Mouse (Mus musculus) hindbrain, embryonic 11.5 days (tissue): Measurements from ENCODE around the gene Klhl26. TPM values are rescaled to one million over a fixed set of nuclear protein-coding genes. Genes with fewer than 3 reads are reported as not detected.
A peak's percentile ranks its signal among the peaks of the same experiment; 100 is the strongest.

ENCODE experiments used
- ATAC-seq: fragments of 200-750 bp; cut with Nextera tagmentation; 2 replicates; pipeline ENCODE4 v1.8.0; 2017; ENCODE audit warnings: mild to moderate bottlenecking, moderate TSS enrichment, moderate library complexity; ENCODE audit not compliant: low FRiP score
- DNase-seq: peaks from one replicate; pipeline ENCODE4 v3.0.0-alpha.2; 2015; ENCODE audit warnings: low spot score
- H3K27ac ChIP-seq: fragments of 300-500 bp; sonication (generic); 2 replicates; pipeline ENCODE4 v1.5.1; 2014; ENCODE audit warnings: mild to moderate bottlenecking, low read depth, low read length
- H3K27me3 ChIP-seq: fragments of 300-500 bp; sonication (generic); 2 replicates; pipeline ENCODE4 v1.6.1; 2014; ENCODE audit warnings: mild to moderate bottlenecking, low read length, moderate library complexity, mixed read lengths; ENCODE audit not compliant: control insufficient read depth, insufficient read depth
- H3K36me3 ChIP-seq: fragments of 300-500 bp; sonication (generic); 2 replicates; pipeline ENCODE4 v1.6.1; 2014; ENCODE audit warnings: mild to moderate bottlenecking, low read length, moderate library complexity, mixed read lengths; ENCODE audit not compliant: control insufficient read depth, insufficient read depth
- H3K4me1 ChIP-seq: fragments of 300-500 bp; sonication (generic); replicated peaks from 2 replicates; pipeline ENCODE4 v1.6.1; 2014; ENCODE audit warnings: low read length, mixed read lengths; ENCODE audit not compliant: control insufficient read depth, insufficient read depth
- H3K4me2 ChIP-seq: fragments of 300-500 bp; sonication (generic); replicated peaks from 2 replicates; pipeline ENCODE4 v1.6.1; 2014; ENCODE audit warnings: mild to moderate bottlenecking, low read depth, low read length
- H3K4me3 ChIP-seq: fragments of 300-500 bp; sonication (generic); 2 replicates; pipeline ENCODE4 v1.5.1; 2014; ENCODE audit warnings: low read depth, low read length
- H3K9ac ChIP-seq: fragments of 300-500 bp; sonication (generic); 2 replicates; pipeline ENCODE4 v1.6.1; 2014; ENCODE audit warnings: low read depth, low read length
- H3K9me3 ChIP-seq: fragments of 300-500 bp; sonication (generic); 2 replicates; pipeline ENCODE4 v1.6.1; 2016; ENCODE audit warnings: low read length; ENCODE audit not compliant: control insufficient read depth
- WGBS: fragments of 180-500 bp; shearing (Covaris S2); extraction: QIAGEN DNeasy Blood & Tissue Kit; methylation state at CpG from one replicate; pipeline ENCODE4 v1.1.7; 2014; 5-methylcytosine and 5-hydroxymethylcytosine counted together
- polyA plus RNA-seq: library from polyadenylated mRNA; unstranded; fragments of >200 nt; fragmentation: Nextera tagmentation; extraction: Ambion mirVana; gene quantifications from 2 replicates; pipeline ENCODE4 v1.2.1, GENCODE M21; 2014

Klhl26 gene
- polyA plus RNA-seq, 1 experiment from 2014 or later = 11.1 TPM

DNA sequence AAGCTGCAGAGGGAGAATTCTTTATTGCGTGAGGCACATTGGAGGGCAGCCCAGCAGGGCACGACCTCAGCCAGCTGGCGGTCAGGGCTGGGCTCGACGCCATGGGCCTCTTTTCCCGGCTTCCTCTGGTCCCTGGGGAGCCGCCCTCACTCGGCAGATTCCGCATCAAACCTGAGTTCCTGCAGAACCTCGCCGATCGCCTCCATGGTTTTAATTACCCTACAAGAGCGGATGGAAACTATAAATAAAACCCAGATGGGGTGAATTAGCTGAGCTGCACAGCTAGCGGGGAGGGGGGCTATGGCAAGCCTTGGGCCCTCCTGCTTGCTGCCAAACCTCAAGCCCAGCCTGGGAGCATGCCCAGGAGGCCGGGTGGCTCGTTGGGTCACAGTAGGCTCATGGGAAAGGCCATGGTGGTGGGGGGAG lies 27.5 kb upstream of the Klhl26 start:
- Histone ChIP-seq H3K9me3 (no peaks in the 10 kb centered on the region), H3K4me3 (no peak overlapping the region), H3K27ac (no peak overlapping the region), H3K27me3 (peaks cover 45% of the 10 kb centered on the region), H3K9ac (0 out of 2 replicates have a peak overlapping the region, but pooled peaks have one; percentile 2), H3K36me3 (peaks cover 10% of the 10 kb centered on the region), H3K4me1 (peaks cover 14% of the 10 kb centered on the region), H3K4me2 (no peak overlapping the region)
- 59% methylated on average over 16 of the region's 16 CpGs for WGBS
- DNase-seq = peak; percentile 33
- no peak for ATAC-seq

GRCm38 (mm10) chr8:70503062-70503750 lies 26.4 kb upstream of the Klhl26 start:
- peak; percentile 87 for DNase-seq
- no peak for ATAC-seq
- no peaks in the 10 kb centered on the region for H3K9me3 ChIP-seq
- no peak overlapping the region for H3K4me2 ChIP-seq
- WGBS = 12% methylated on average over 46 of the region's 46 CpGs
- peaks cover 7% of the 10 kb centered on the region for H3K36me3 ChIP-seq
- peaks cover 56% of the 10 kb centered on the region for H3K27me3 ChIP-seq
- H3K4me3 ChIP-seq = no peak overlapping the region
- no peak overlapping the region for H3K27ac ChIP-seq
- H3K9ac ChIP-seq = no peak overlapping the region
- peaks cover 9% of the 10 kb centered on the region for H3K4me1 ChIP-seq

GRCm38 (mm10) chr8:70502540-70502939 lies 25.8 kb upstream of the Klhl26 start:
- Histone ChIP-seq H3K27ac (no peak overlapping the region), H3K4me2 (no peak overlapping the region), H3K4me3 (no peak overlapping the region), H3K9me3 (no peaks in the 10 kb centered on the region), H3K27me3 (peaks cover 59% of the 10 kb centered on the region), H3K9ac (no peak overlapping the region), H3K36me3 (peaks cover 4% of the 10 kb centered on the region; the same call in 1 of the 2 replicates), H3K4me1 (peaks cover 9% of the 10 kb centered on the region)
- 31% methylated on average over 12 of the region's 12 CpGs for WGBS
- DNase-seq (no peak), ATAC-seq (no peak)

- 13% methylated on average over 23 of the region's 23 CpGs for WGBS
- no peak overlapping the region for H3K4me2 ChIP-seq
- DNase-seq (no peak), ATAC-seq (no peak)
- no peaks in the 10 kb centered on the region for H3K9me3 ChIP-seq
- H3K4me3 ChIP-seq = no peak overlapping the region
- H3K27me3 ChIP-seq = peaks cover 65% of the 10 kb centered on the region
- H3K4me1 ChIP-seq = peaks cover 9% of the 10 kb centered on the region
- H3K27ac ChIP-seq = no peak overlapping the region
- peaks cover 2% of the 10 kb centered on the region; the same call in 1 of the 2 replicates for H3K36me3 ChIP-seq
- H3K9ac ChIP-seq = no peak overlapping the region
Measured at GRCm38 (mm10) chr8:70501820-70502529, 25.2 kb upstream of the Klhl26 start.

- Histone ChIP-seq H3K4me2 (no peak overlapping the region; the same call in 1 of the 2 replicates), H3K27ac (no peak overlapping the region), H3K9ac (no peak overlapping the region), H3K27me3 (peaks cover 78% of the 10 kb centered on the region), H3K4me1 (peaks cover 6% of the 10 kb centered on the region), H3K4me3 (no peak overlapping the region), H3K36me3 (peaks cover 2% of the 10 kb centered on the region; the same call in 1 of the 2 replicates), H3K9me3 (no peaks in the 10 kb centered on the region)
- ATAC-seq (no peak), DNase-seq (no peak)
- 6% methylated on average over 39 of the region's 39 CpGs for WGBS
Measured at GRCm38 (mm10) chr8:70500386-70501301, 23.9 kb upstream of the Klhl26 start.

GRCm38 (mm10) chr8:70495771-70496062 lies 18.9 kb upstream of the Klhl26 start:
- DNase-seq (peak; percentile 32), ATAC-seq (no peak)
- 6% methylated on average over 12 of the region's 12 CpGs for WGBS
- no peak overlapping the region for H3K9ac ChIP-seq
- no peak overlapping the region for H3K4me2 ChIP-seq
- peaks cover 96% of the 10 kb centered on the region for H3K27me3 ChIP-seq
- no peaks in the 10 kb centered on the region for H3K9me3 ChIP-seq
- H3K36me3 ChIP-seq = no peaks in the 10 kb centered on the region
- H3K4me3 ChIP-seq = no peak overlapping the region
- H3K4me1 ChIP-seq = peaks cover 7% of the 10 kb centered on the region
- H3K27ac ChIP-seq = no peak overlapping the region

DNA sequence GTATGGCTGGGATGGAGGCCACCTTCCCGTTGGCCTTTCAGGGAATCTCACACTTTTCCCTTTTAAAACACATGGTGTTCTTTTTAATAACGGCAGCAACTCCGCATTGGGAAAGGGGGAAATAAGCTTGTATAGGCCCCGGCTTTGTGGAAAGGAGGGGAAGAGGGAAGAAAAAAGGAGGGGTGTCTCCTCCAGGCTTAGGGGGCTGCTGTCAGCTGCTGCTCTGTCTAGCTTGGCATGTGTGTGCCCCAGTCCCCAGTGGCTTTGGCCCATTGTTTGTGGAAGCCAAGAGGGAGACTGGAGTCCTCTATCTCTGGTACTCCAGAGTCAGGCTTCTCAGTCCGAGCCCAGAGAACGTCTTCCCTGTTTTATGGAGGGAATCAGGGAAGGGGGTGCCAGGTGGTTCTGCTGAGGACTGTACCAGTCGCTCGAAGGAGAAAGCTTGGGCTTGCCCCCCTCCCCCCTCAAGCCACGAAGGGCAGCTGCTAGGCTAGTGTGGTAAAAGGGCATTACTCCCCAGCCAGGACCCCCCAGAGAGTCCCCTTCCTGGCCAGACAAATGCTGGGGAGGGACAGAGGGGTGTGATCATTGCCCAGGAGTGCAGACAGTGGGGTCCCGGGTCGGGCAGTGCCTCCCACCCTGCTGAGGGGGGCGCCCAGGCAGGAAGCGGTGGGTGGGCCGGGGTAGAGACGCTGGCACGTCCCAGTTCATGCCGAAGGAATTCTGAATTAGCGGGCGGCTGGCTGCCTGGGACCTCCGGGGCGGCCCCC lies 18.4 kb upstream of the Klhl26 start:
- peak overlapping the region; percentile 8; the same call in 1 of the 2 replicates for H3K4me3 ChIP-seq
- peaks cover 96% of the 10 kb centered on the region for H3K27me3 ChIP-seq
- ATAC-seq (no peak), DNase-seq (peak; percentile 44)
- H3K36me3 ChIP-seq = no peaks in the 10 kb centered on the region
- no peak overlapping the region for H3K27ac ChIP-seq
- no peak overlapping the region for H3K4me2 ChIP-seq
- H3K9me3 ChIP-seq = no peaks in the 10 kb centered on the region
- no peak overlapping the region for H3K9ac ChIP-seq
- WGBS = 2% methylated on average over 21 of the region's 21 CpGs
- peaks cover 7% of the 10 kb centered on the region for H3K4me1 ChIP-seq

GRCm38 (mm10) chr8:70494416-70494945 lies 17.7 kb upstream of the Klhl26 start:
- H3K4me2 ChIP-seq = no peak overlapping the region
- no peak overlapping the region for H3K9ac ChIP-seq
- H3K4me3 ChIP-seq = peak overlapping the region; percentile 27; the same call in 1 of the 2 replicates
- DNase-seq (peak; percentile 48), ATAC-seq (no peak)
- no peak overlapping the region for H3K27ac ChIP-seq
- peaks cover 11% of the 10 kb centered on the region for H3K4me1 ChIP-seq
- 3% methylated on average over 28 of the region's 28 CpGs for WGBS
- H3K27me3 ChIP-seq = peaks cover 96% of the 10 kb centered on the region
- no peaks in the 10 kb centered on the region for H3K9me3 ChIP-seq
- H3K36me3 ChIP-seq = no peaks in the 10 kb centered on the region
